Mouse (Mus musculus) ES-E14 (cell line): ENCODE measurements around the gene Gpatch2. TPM values are rescaled to one million over a fixed set of nuclear protein-coding genes. Genes with fewer than 3 reads are reported as not detected.

Experiments
- DNase-seq: peaks from one replicate; pipeline ENCODE4 v3.0.0-alpha.2; 2013; ENCODE audit warnings: low read depth, low spot score
- H3K27ac ChIP-seq: 2 replicates; pipeline ENCODE4 v1.5.1; 2012; ENCODE audit warnings: low read depth, mild to moderate bottlenecking, low read length, moderate library complexity, mixed read lengths; ENCODE audit not compliant: poor library complexity, insufficient read depth, severe bottlenecking
- H3K36me3 ChIP-seq: 2 replicates; pipeline ENCODE4 v1.6.1; 2012; ENCODE audit warnings: mild to moderate bottlenecking, low read length, moderate library complexity, mixed read lengths; ENCODE audit not compliant: control insufficient read depth, poor library complexity, insufficient read depth, severe bottlenecking
- H3K4me1 ChIP-seq, 2 experiments: fragments of 150-350 bp in 1 of 2; sonication (generic) in 1 of 2; 2 replicates each; pipeline ENCODE4 v1.6.1; 2012; ENCODE audit warnings: low read length in 2 of 2, mild to moderate bottlenecking in 1 of 2, mixed read lengths in 1 of 2; ENCODE audit not compliant: control insufficient read depth in 2 of 2, insufficient read depth in 2 of 2, poor library complexity in 1 of 2
- H3K4me3 ChIP-seq, 2 experiments: fragments of 150-350 bp in 1 of 2; sonication (generic) in 1 of 2; 2 replicates each; pipeline ENCODE4 v1.5.1; 2012; ENCODE audit warnings: low read length in 2 of 2, low read depth in 1 of 2, mild to moderate bottlenecking in 1 of 2, mixed read lengths in 1 of 2; ENCODE audit not compliant: insufficient read depth in 1 of 2, poor library complexity in 1 of 2, severe bottlenecking in 1 of 2
- H3K9ac ChIP-seq: 2 replicates; pipeline ENCODE4 v1.6.1; 2012; ENCODE audit warnings: low read depth, mild to moderate bottlenecking, low read length, mixed read lengths; ENCODE audit not compliant: poor library complexity, insufficient read depth, severe bottlenecking
- H3K9me3 ChIP-seq: fragments of 150-350 bp; sonication (generic); 2 replicates; pipeline ENCODE4 v1.6.1; 2012; ENCODE audit warnings: low read depth, mild to moderate bottlenecking, low read length; ENCODE audit not compliant: control insufficient read depth, insufficient read depth
- CHD2 ChIP-seq: IDR thresholded peaks from 2 replicates; pipeline ENCODE4 v1.6.1; 2014; ENCODE audit warnings: mild to moderate bottlenecking, low read depth, low read length, inconsistent platforms
- HCFC1 ChIP-seq: IDR thresholded peaks from 2 replicates; pipeline ENCODE4 v1.6.1; 2012; ENCODE audit warnings: low read length, inconsistent platforms, borderline replicate concordance; ENCODE audit not compliant: insufficient read depth
- MAFK ChIP-seq: IDR thresholded peaks from 2 replicates; pipeline ENCODE4 v1.6.1; 2014; ENCODE audit warnings: mild to moderate bottlenecking, low read depth, low read length, inconsistent platforms; ENCODE audit not compliant: insufficient read depth
- ZC3H11A ChIP-seq: IDR thresholded peaks from 2 replicates; pipeline ENCODE4 v1.6.1; 2012; ENCODE audit warnings: low read depth, mild to moderate bottlenecking, inconsistent platforms, low read length, borderline replicate concordance
- ZNF384 ChIP-seq: IDR thresholded peaks from 2 replicates; pipeline ENCODE4 v1.6.1; 2012; ENCODE audit warnings: low read depth, low read length, inconsistent platforms
- in situ Hi-C, 2 experiments: fragments of 600-800 bp; cut with MboI; formaldehyde crosslinking; loops; one replicate each; pipeline ENCODE4 v1.15.1; 2025; ENCODE audit warnings: low sequenced_read_pairs in 2 of 2, inconsistent platforms in 1 of 2; ENCODE audit not compliant: unreplicated experiment in 2 of 2
- total RNA-seq: library from RNA; depleted of rRNA; stranded (reverse); fragments of 300-350 nt; gene quantifications from 2 replicates; pipeline ENCODE4 v1.2.3, GENCODE M21; 2012

The Gpatch2 gene
- total RNA-seq, 1 experiment: 22.4 TPM

DNA sequence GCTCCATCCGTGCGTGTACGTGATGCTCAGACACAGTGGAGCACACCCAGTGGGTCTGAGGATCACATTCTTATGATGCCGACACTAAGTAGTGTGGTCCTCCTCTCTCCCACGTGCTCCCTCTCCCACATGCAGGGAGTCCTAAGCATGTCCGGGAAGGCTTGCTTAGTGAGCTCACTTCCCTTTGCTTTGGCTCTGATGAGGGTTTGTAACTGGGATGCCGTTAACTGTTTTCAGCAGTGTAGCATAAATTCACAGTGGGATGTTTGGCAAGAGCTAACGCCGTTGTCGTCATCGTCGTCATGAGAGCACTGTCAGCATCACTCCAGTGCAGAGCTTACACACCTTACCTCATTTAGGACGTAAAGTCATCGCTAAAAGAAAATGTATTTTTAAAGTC, 133.6 kb downstream of the Gpatch2 start:
- Histone ChIP-seq H3K9me3 (no peaks in the 10 kb centered on the region), H3K36me3 (peaks cover 7% of the 10 kb centered on the region; the same call in 1 of the 2 replicates), H3K9ac (no peak overlapping the region), H3K4me3 (no peak overlapping the region), H3K27ac (no peak overlapping the region), H3K4me1 (no peaks in the 10 kb centered on the region)
- no peak for TF ChIP-seq ZC3H11A
- TF ChIP-seq CHD2: no peak
- DNase-seq: no peak
- in situ Hi-C loops: no loop called here

DNA sequence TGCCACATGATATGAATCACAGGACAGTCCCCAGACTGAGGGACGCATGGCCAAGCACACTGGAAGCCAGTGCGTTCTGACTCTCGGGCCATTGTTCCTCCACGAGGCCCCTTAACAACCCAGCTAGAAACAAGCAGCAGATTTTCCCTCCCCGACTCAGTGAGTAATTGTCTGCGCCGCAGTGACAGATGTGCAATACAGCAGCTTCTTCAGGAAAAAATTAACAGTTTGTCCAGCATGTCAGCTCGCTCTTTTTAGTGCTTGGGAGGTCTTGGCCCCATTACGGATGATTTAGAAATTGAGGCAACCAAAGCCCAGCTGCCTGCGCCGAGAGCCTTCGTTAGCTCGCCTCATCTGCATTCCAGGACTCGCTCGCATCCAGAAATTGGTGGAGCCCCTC, 140.9 kb downstream of the Gpatch2 start:
- Histone ChIP-seq H3K4me3 (no peak overlapping the region), H3K27ac (no peak overlapping the region), H3K36me3 (no peaks in the 10 kb centered on the region; the same call in 1 of the 2 replicates), H3K4me1 (no peaks in the 10 kb centered on the region), H3K9me3 (no peaks in the 10 kb centered on the region), H3K9ac (no peak overlapping the region)
- TF ChIP-seq ZNF384 (no peak), CHD2 (no peak), MAFK (no peak), HCFC1 (no peak), ZC3H11A (no peak)
- in situ Hi-C loops: no loop called here
- DNase-seq: no peak

DNA sequence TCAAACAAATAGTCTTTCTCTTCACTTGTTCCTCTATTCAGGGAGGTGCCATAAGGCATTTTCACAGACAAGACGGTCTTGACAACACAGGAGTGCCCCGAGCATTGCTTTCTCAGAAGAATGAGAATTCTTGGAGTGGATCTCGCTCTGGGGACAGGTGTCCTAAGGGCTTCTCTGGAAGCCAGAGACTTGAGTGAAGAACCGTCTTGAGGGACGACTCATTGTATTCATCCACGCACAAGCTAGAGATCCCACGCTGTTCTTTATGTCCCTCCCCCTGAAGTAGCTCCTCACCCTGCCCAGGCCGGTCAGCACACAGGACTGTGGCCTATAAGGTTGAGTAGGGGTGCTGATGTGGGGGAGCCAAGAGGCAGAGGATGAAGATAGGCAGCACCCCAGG, 141.6 kb downstream of the Gpatch2 start:
- in situ Hi-C loops: no loop called here
- Histone ChIP-seq H3K27ac (no peak overlapping the region), H3K36me3 (no peaks in the 10 kb centered on the region; the same call in 1 of the 2 replicates), H3K9ac (no peak overlapping the region), H3K9me3 (no peaks in the 10 kb centered on the region), H3K4me1 (no peaks in the 10 kb centered on the region), H3K4me3 (no peak overlapping the region)
- TF ChIP-seq ZC3H11A (no peak), HCFC1 (no peak), MAFK (no peak)
- DNase-seq: no peak

DNA sequence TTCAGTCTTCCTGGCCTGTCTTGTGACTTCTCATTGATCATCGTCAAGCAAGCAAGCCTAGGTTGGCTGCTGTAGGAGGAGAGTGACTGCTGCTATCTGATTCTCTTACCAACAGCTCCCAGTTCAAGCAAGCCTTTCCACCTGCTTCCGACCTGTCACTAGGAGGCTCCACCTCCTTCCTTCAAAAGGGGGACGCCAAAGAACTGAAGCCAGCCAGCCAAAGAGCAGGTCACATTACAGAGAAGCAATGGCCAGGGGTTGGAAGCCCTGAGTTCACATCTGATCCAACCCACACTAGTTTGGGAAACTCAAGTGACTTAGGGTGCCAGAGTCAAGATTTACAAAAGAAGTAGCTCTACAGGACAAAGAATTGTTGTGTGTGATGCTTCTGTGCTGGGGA, 144.9 kb downstream of the Gpatch2 start:
- Histone ChIP-seq H3K4me3 (no peak overlapping the region), H3K27ac (no peak overlapping the region), H3K4me1 (no peaks in the 10 kb centered on the region), H3K9ac (no peak overlapping the region), H3K9me3 (no peaks in the 10 kb centered on the region), H3K36me3 (no peaks in the 10 kb centered on the region)
- TF ChIP-seq MAFK (no peak), ZC3H11A (no peak), ZNF384 (no peak), HCFC1 (no peak), CHD2 (no peak)
- in situ Hi-C loops: no loop called here
- no peak for DNase-seq

DNA sequence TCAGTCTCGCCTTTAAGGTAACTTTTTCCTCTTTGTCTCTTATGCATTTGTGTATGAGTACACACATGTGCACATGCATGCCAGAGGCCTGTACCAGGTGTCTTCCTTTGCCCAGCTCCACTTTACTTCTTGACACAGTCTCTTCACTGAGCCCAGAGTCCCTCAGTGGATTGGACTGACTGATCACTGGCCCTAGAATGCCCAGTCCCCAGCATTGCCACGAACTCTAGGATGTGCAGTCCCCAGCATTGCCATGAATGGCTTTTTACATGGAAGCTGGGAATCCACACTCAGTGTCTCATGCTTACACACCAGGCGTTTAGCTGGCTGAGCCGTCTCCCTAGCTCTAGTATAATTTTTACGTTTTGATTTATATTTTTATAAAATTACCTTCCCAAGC, 147.2 kb downstream of the Gpatch2 start:
- H3K27ac ChIP-seq: no peak overlapping the region
- no peak for TF ChIP-seq CHD2
- TF ChIP-seq ZNF384: no peak
- TF ChIP-seq HCFC1: no peak
- no peak for TF ChIP-seq MAFK
- no peak for TF ChIP-seq ZC3H11A
- in situ Hi-C loops: no loop called here
- H3K4me1 ChIP-seq: no peaks in the 10 kb centered on the region
- H3K9me3 ChIP-seq: no peaks in the 10 kb centered on the region
- H3K36me3 ChIP-seq: no peaks in the 10 kb centered on the region
- DNase-seq: no peak
- no peak overlapping the region for H3K4me3 ChIP-seq
- no peak overlapping the region for H3K9ac ChIP-seq
